Mouse (Mus musculus) ES-Bruce4 (cell line): ENCODE measurements around the gene Nedd8.

Experiments used
- CTCF ChIP-seq: IDR thresholded peaks from one replicate; pipeline ENCODE4 v1.8.1; 2011; ENCODE audit warnings: low read depth, low read length
- POLR2A ChIP-seq: IDR thresholded peaks from one replicate; pipeline ENCODE4 v1.8.1; 2011; ENCODE audit warnings: low read length; ENCODE audit not compliant: insufficient read depth

DNA sequence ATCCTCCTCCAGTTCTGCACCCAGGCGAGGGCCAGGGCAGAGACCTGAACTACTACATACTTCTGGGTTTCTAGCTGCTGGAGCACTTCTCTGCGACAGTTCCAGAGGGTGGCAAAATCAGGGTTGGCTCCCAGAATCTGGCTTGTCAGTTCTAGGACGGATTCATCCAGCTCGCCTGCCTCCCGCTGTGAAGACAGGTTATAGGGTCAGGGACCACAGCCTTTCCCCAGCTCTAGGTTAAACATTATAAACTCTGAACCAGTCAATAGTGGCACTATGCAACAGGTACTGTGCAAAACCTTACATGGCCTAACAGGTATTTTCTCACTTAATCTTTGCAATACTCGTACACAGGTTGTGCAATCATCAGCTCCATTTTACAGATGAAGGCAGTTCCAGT, 49.2 kb upstream of the Nedd8 start:
- no peak for TF ChIP-seq CTCF
- TF ChIP-seq POLR2A, result no peak
